Mouse (Mus musculus): ENCODE measurements at regions not wholly inside any gene's neighbourhood (a gene's known extent, or its start where the extent isn't known, plus 50 kb on each side); places are given as distances from the start of the nearest gene placed in this dataset.
A peak's percentile ranks its signal among the peaks of the same experiment; 100 is the strongest.

- no peak for DNase-seq (ENCODE audit: low read depth, low spot score)
These were observed 75.6 kb upstream of the Lhfpl3 start for GRCm38 (mm10) chr5:22670296-22670695.

GRCm38 (mm10) chr5:22641233-22641632 lies 91.0 kb upstream of the Orc5 start:
- no peak for DNase-seq (ENCODE audit: low read depth, low spot score)

GRCm38 (mm10) chr5:22616989-22617388 lies 66.8 kb upstream of the Orc5 start:
- DNase-seq (ENCODE audit: low read depth, low spot score), result peak; percentile 91
